Mouse (Mus musculus) cerebellum, adult 9-11 months (tissue): ENCODE results near the gene Ifna16.

Source experiments
- DNase-seq: peaks from one replicate; pipeline ENCODE4 v3.0.0; 2022

Ifna16 gene

DNA sequence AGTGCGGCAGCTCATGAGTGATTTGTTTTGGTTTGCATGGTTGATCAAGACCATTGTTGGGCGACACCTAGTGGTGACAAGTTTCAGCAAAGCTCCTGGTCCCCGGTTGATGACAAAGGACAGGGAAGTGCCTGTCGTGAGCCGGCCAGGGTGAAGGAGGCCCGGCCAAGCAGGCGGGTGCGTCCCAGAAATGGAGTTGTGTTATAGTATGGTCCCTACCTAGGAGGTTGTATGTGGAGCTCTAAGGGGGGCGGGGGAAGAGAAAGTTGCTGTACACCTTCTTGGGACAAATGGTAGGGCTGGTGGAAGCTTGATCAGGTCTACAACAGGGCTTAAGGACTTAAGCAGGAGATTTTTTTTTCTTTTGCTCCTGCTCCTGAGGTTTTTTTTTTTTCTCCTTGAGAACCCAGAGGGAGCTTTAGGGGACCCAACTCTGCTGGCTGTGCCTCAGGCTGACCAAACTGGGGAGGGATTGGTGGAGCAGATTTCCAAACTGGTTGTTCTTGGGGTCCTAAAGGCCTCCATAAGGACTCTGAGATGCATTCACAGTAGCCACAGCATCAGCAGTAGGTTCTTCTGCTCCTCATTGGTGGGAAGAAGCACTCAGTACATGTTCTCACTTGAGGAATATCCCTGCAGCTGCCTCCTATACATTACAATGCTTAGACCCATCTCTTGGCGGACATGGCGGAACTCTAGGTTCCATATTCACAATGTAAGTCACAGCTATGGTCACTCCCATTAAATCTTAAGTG, 35.5 kb downstream of the Ifna16 start:
- peak; percentile 82 for DNase-seq

DNA sequence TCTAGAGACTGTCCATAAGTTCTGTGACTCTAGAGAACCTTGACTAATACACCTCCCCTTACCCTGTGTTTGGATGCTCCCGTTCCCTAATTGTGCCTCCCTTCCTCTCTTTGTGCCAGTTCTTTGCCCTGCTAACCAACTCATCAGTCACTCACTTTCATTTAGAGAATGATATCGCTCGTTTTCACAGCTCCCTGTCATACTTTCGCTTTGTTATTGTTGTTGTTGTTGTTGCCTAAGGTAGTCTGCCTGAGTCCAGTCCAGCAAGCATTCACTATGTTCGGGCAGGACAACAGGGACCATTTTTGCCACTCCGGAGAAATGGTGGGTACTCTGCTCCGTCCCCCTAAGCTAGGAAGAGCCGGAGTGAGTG, 36.0 kb downstream of the Ifna16 start:
- DNase-seq: no peak

- no peak for DNase-seq
These were observed 42.4 kb downstream of the Ifna16 start, which contains the start of gene C87499 for GRCm38 (mm10) chr4:88634311-88634710. Gene C87499 (minus strand): TSS chr4:88634411.
